Mouse (Mus musculus) brain, embryonic 14.5 days (tissue): ENCODE results near the gene Sh3kbp1. TPM values are rescaled to one million over a fixed set of nuclear protein-coding genes. Genes with fewer than 3 reads are reported as not detected.

ENCODE experiments used
- DNase-seq: peaks from one replicate; pipeline ENCODE4 v3.0.0-alpha.2; 2011; ENCODE audit warnings: low read depth
- CTCF ChIP-seq: fragments of 200-500 bp; IDR thresholded peaks from 2 replicates; pipeline ENCODE4 v1.5.1; 2012; ENCODE audit warnings: inconsistent platforms, mild to moderate bottlenecking, moderate library complexity, borderline replicate concordance; ENCODE audit not compliant: insufficient read depth, insufficient read length; ENCODE audit errors: extremely low read depth
- POLR2A ChIP-seq: fragments of 200-500 bp; IDR thresholded peaks from 2 replicates; pipeline ENCODE4 v1.6.1; 2012; ENCODE audit warnings: mild to moderate bottlenecking, inconsistent platforms, borderline replicate concordance; ENCODE audit not compliant: poor library complexity, insufficient read depth, insufficient read length, severe bottlenecking; ENCODE audit errors: extremely low read depth
- polyA plus RNA-seq: library from polyadenylated mRNA; depleted of rRNA; stranded (reverse); fragments of >200 nt; gene quantifications from 2 replicates; pipeline ENCODE4 v1.2.3, GENCODE M21; 2012

Sh3kbp1 gene
- polyA plus RNA-seq, 1 experiment = 34.4 TPM

GRCm38 (mm10) chrX:159689785-159690416 lies 62.8 kb downstream of the Sh3kbp1 start:
- peak; percentile 37 for DNase-seq
- no peak for TF ChIP-seq POLR2A
- no peak for TF ChIP-seq CTCF

- no peak for DNase-seq
- TF ChIP-seq CTCF = no peak
- no peak for TF ChIP-seq POLR2A
These were observed 66.1 kb downstream of the Sh3kbp1 start for GRCm38 (mm10) chrX:159693126-159693525.

- no peak for DNase-seq
- no peak for TF ChIP-seq POLR2A
- no peak for TF ChIP-seq CTCF
These were observed 69.5 kb downstream of the Sh3kbp1 start for GRCm38 (mm10) chrX:159696545-159696944.

- no peak for TF ChIP-seq CTCF
- no peak for TF ChIP-seq POLR2A
- no peak for DNase-seq
These were observed 70.0 kb downstream of the Sh3kbp1 start for GRCm38 (mm10) chrX:159697030-159697454.

GRCm38 (mm10) chrX:159702850-159703249 lies 75.8 kb downstream of the Sh3kbp1 start:
- TF ChIP-seq POLR2A = no peak
- no peak for TF ChIP-seq CTCF
- DNase-seq = no peak

- DNase-seq = no peak
- TF ChIP-seq CTCF (no peak), POLR2A (no peak)
These were observed 77.4 kb downstream of the Sh3kbp1 start for GRCm38 (mm10) chrX:159704381-159705004.

GRCm38 (mm10) chrX:159705412-159705811 lies 78.3 kb downstream of the Sh3kbp1 start:
- TF ChIP-seq CTCF (no peak), POLR2A (no peak)
- DNase-seq = no peak

GRCm38 (mm10) chrX:159708076-159708830 lies 81.2 kb downstream of the Sh3kbp1 start:
- DNase-seq = peak; percentile 75
- no peak for TF ChIP-seq POLR2A
- TF ChIP-seq CTCF = no peak

GRCm38 (mm10) chrX:159709296-159709695 lies 82.2 kb downstream of the Sh3kbp1 start:
- no peak for TF ChIP-seq CTCF
- no peak for TF ChIP-seq POLR2A
- DNase-seq = no peak

GRCm38 (mm10) chrX:159711070-159712029 lies 84.3 kb downstream of the Sh3kbp1 start:
- no peak for TF ChIP-seq POLR2A
- TF ChIP-seq CTCF = no peak
- DNase-seq = no peak

GRCm38 (mm10) chrX:159713191-159713590 lies 86.1 kb downstream of the Sh3kbp1 start:
- no peak for DNase-seq
- no peak for TF ChIP-seq POLR2A
- no peak for TF ChIP-seq CTCF

GRCm38 (mm10) chrX:159721390-159721789 lies 94.3 kb downstream of the Sh3kbp1 start:
- no peak for DNase-seq
- TF ChIP-seq POLR2A (no peak), CTCF (no peak)
